Mouse (Mus musculus): ENCODE measurements around the gene Clrn1. TPM values are rescaled to one million over a fixed set of nuclear protein-coding genes. Genes with fewer than 3 reads are reported as not detected.
"Not testable (repeated sequence)": the region's sequence is repeated elsewhere in the genome, so short reads cannot be mapped to it uniquely, and the experiment has no call there.

The Clrn1 gene
- polyA plus RNA-seq, 1 experiment from 2014 or later: 0.13 TPM

DNA sequence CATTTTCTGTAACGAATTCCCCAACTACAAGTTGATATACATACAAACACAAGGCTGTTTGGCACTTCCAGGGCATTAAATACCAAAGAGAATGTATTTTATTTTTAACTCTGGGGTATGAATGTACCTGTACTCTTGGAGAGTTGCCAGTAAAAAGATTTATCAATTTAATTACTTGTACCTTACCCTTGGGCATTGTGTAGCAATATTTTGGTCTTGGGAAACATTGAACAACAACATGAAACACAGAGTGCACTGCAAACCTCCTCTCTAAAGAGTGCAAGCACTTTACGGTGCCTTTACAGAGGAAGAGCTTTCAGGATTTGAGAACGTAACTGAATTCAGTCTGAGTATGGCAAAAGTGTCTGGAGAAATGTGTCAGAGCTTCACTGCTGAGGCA is 9.4 kb upstream of the Clrn1 start:
- Histone ChIP-seq H3K4me1 (replicated peaks; ENCODE audit: control insufficient read depth, insufficient read depth, low read length) (no peaks in the 10 kb centered on the region), H3K9ac (ENCODE audit: low read length) (no peak overlapping the region), H3K27ac (ENCODE audit: low read depth, low read length) (no peak overlapping the region), H3K9me3 (ENCODE audit: control insufficient read depth, low read length) (no peaks in the 10 kb centered on the region), H3K4me3 (ENCODE audit: low read depth, low read length) (no peak overlapping the region), H3K4me2 (ENCODE audit: low read depth, low read length, severe bottlenecking) (no peak overlapping the region), H3K27me3 (ENCODE audit: control insufficient read depth, insufficient read depth, low read length) (no peaks in the 10 kb centered on the region), H3K36me3 (ENCODE audit: control insufficient read depth, insufficient read depth, low read length) (no peaks in the 10 kb centered on the region)
- DNase-seq (ENCODE audit: low spot score): no peak
- WGBS: 89% methylated on average over 3 of the region's 3 CpGs
- ATAC-seq (replicated peaks; ENCODE audit: low FRiP score): no peak

- WGBS: 31% methylated on average over 3 of the region's 3 CpGs
- Histone ChIP-seq H3K36me3 (ENCODE audit: control insufficient read depth, insufficient read depth, low read length) (no peaks in the 10 kb centered on the region), H3K27me3 (ENCODE audit: control insufficient read depth, insufficient read depth, low read length) (no peaks in the 10 kb centered on the region), H3K27ac (ENCODE audit: low read depth, low read length) (no peak overlapping the region), H3K9ac (ENCODE audit: low read length) (no peak overlapping the region), H3K4me1 (replicated peaks; ENCODE audit: control insufficient read depth, insufficient read depth, low read length) (no peaks in the 10 kb centered on the region), H3K9me3 (ENCODE audit: control insufficient read depth, low read length) (no peaks in the 10 kb centered on the region), H3K4me2 (ENCODE audit: low read depth, low read length, severe bottlenecking) (no peak overlapping the region), H3K4me3 (ENCODE audit: low read depth, low read length) (no peak overlapping the region)
- ATAC-seq (replicated peaks; ENCODE audit: low FRiP score) (no peak), DNase-seq (ENCODE audit: low spot score) (no peak)
Observed at GRCm38 (mm10) chr3:58889670-58890069, 4.5 kb upstream of the Clrn1 start.

DNA sequence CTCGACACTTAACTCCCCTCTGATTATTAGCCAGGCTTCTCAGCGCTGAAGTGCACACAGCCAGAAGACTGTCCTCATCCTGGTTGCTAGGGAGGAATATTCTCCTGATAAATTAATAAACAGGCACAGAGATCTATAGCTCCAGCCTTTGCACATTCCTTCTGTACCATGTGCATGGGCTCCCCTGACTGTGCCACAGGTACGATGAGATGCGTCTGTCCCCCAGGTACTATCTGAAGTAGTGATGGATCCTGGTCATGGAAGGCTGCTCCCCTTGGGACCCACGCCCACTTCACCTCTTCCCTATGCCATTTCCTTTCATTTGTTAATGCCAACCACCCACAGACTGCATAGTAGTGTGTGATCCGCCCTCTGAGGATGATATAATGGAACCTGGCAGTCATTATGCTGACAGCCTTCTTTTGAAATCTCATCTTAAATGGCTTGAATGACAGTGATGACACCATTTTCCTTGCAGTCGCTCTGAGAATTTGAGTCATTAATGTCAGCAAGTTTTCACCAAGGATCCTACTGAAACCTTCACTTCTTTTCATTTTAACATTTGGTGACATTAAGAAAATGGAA is 3.1 kb upstream of the Clrn1 start:
- Histone ChIP-seq H3K27ac (ENCODE audit: low read depth, low read length) (no peak overlapping the region), H3K4me2 (ENCODE audit: low read depth, low read length, severe bottlenecking) (no peak overlapping the region), H3K4me3 (ENCODE audit: low read depth, low read length) (no peak overlapping the region), H3K36me3 (ENCODE audit: control insufficient read depth, insufficient read depth, low read length) (no peaks in the 10 kb centered on the region), H3K9me3 (ENCODE audit: control insufficient read depth, low read length) (no peaks in the 10 kb centered on the region), H3K4me1 (replicated peaks; ENCODE audit: control insufficient read depth, insufficient read depth, low read length) (no peaks in the 10 kb centered on the region), H3K27me3 (ENCODE audit: control insufficient read depth, insufficient read depth, low read length) (no peaks in the 10 kb centered on the region), H3K9ac (ENCODE audit: low read length) (no peak overlapping the region)
- DNase-seq (ENCODE audit: low spot score) (no peak), ATAC-seq (replicated peaks; ENCODE audit: low FRiP score) (no peak)
- WGBS: 85% methylated on average over 7 of the region's 7 CpGs

- Histone ChIP-seq H3K9me3 (ENCODE audit: control insufficient read depth, low read length) (no peaks in the 10 kb centered on the region), H3K9ac (ENCODE audit: low read length) (no peak overlapping the region), H3K27ac (ENCODE audit: low read depth, low read length) (no peak overlapping the region), H3K27me3 (ENCODE audit: control insufficient read depth, insufficient read depth, low read length) (no peaks in the 10 kb centered on the region), H3K4me1 (replicated peaks; ENCODE audit: control insufficient read depth, insufficient read depth, low read length) (peaks cover 5% of the 10 kb centered on the region), H3K36me3 (ENCODE audit: control insufficient read depth, insufficient read depth, low read length) (no peaks in the 10 kb centered on the region), H3K4me2 (ENCODE audit: low read depth, low read length, severe bottlenecking) (no peak overlapping the region), H3K4me3 (ENCODE audit: low read depth, low read length) (no peak overlapping the region)
- ATAC-seq (replicated peaks; ENCODE audit: low FRiP score) (no peak), DNase-seq (ENCODE audit: low spot score) (no peak)
- WGBS: 92% methylated on average over 10 of the region's 10 CpGs
Observed at GRCm38 (mm10) chr3:58887719-58888118, 2.6 kb upstream of the Clrn1 start.

GRCm38 (mm10) chr3:58883511-58883907 is 1.6 kb downstream of the Clrn1 start:
- ATAC-seq (replicated peaks; ENCODE audit: low FRiP score) (no peak), DNase-seq (ENCODE audit: low spot score) (no peak)
- Histone ChIP-seq H3K4me3 (ENCODE audit: low read depth, low read length) (no peak overlapping the region), H3K4me1 (replicated peaks; ENCODE audit: control insufficient read depth, insufficient read depth, low read length) (peaks cover 5% of the 10 kb centered on the region), H3K27me3 (ENCODE audit: control insufficient read depth, insufficient read depth, low read length) (no peaks in the 10 kb centered on the region), H3K27ac (ENCODE audit: low read depth, low read length) (no peak overlapping the region), H3K9me3 (ENCODE audit: control insufficient read depth, low read length) (no peaks in the 10 kb centered on the region), H3K9ac (ENCODE audit: low read length) (no peak overlapping the region), H3K36me3 (ENCODE audit: control insufficient read depth, insufficient read depth, low read length) (no peaks in the 10 kb centered on the region), H3K4me2 (ENCODE audit: low read depth, low read length, severe bottlenecking) (no peak overlapping the region)

DNA sequence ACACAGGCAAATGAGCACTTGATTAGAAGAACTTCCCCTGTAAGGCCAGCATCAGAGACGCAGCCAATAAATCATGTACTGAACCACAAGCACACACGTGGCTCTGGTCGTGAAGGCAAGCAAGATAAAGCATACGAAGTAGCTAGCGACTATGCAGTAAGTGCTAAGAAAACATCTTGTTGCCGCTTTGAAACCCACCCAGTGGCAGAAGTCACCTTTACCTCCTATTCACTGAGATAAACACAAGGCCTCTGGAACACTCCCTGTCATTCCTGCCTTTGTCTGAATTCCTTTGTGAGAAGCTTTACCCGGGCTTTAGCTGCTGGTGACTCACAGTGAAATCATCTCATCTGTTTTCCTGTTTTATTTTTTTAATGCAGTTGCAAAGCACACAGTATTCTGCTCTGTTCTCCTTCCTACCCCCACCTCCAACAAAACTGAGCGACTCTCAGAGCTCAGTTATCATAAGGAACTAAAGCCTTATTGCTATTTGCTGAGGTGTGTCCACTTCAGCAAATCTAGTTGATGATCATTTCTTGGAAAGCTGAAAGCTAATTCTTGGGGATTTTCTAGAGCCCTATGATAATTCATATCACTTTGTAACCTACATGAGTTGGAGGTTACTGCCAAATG is 2.1 kb downstream of the Clrn1 start:
- no peaks in the 10 kb centered on the region for H3K9me3 ChIP-seq (ENCODE audit: control insufficient read depth, low read length)
- H3K36me3 ChIP-seq (ENCODE audit: control insufficient read depth, insufficient read depth, low read length): no peaks in the 10 kb centered on the region
- H3K4me3 ChIP-seq (ENCODE audit: low read depth, low read length): no peak overlapping the region
- DNase-seq (ENCODE audit: low spot score): no peak
- ATAC-seq (replicated peaks; ENCODE audit: low FRiP score): no peak
- no peak overlapping the region for H3K9ac ChIP-seq (ENCODE audit: low read length)
- 23% methylated on average over 8 of the region's 8 CpGs for WGBS
- H3K4me2 ChIP-seq (ENCODE audit: low read depth, low read length, severe bottlenecking): no peak overlapping the region
- H3K27ac ChIP-seq (ENCODE audit: low read depth, low read length): no peak overlapping the region
- H3K4me1 ChIP-seq (replicated peaks; ENCODE audit: control insufficient read depth, insufficient read depth, low read length): peaks cover 5% of the 10 kb centered on the region
- H3K27me3 ChIP-seq (ENCODE audit: control insufficient read depth, insufficient read depth, low read length): no peaks in the 10 kb centered on the region

- Histone ChIP-seq H3K9me3 (ENCODE audit: control insufficient read depth, low read length) (no peaks in the 10 kb centered on the region), H3K27ac (ENCODE audit: low read depth, low read length) (no peak overlapping the region), H3K4me3 (ENCODE audit: low read depth, low read length) (no peak overlapping the region), H3K4me2 (ENCODE audit: low read depth, low read length, severe bottlenecking) (no peak overlapping the region), H3K4me1 (replicated peaks; ENCODE audit: control insufficient read depth, insufficient read depth, low read length) (peaks cover 5% of the 10 kb centered on the region), H3K36me3 (ENCODE audit: control insufficient read depth, insufficient read depth, low read length) (no peaks in the 10 kb centered on the region), H3K9ac (ENCODE audit: low read length) (no peak overlapping the region), H3K27me3 (ENCODE audit: control insufficient read depth, insufficient read depth, low read length) (no peaks in the 10 kb centered on the region)
- 21% methylated on average over 1 of the region's 1 CpGs for WGBS
- ATAC-seq (replicated peaks; ENCODE audit: low FRiP score) (0 out of 2 replicates have a peak, but pooled peaks have one; percentile 40), DNase-seq (ENCODE audit: low spot score) (no peak)
Observed at GRCm38 (mm10) chr3:58881016-58881415, 4.1 kb downstream of the Clrn1 start.

GRCm38 (mm10) chr3:58880181-58880580 is 5.0 kb downstream of the Clrn1 start:
- Histone ChIP-seq H3K4me3 (ENCODE audit: low read depth, low read length) (no peak overlapping the region), H3K4me2 (ENCODE audit: low read depth, low read length, severe bottlenecking) (no peak overlapping the region), H3K4me1 (replicated peaks; ENCODE audit: control insufficient read depth, insufficient read depth, low read length) (peaks cover 5% of the 10 kb centered on the region), H3K27ac (ENCODE audit: low read depth, low read length) (no peak overlapping the region), H3K36me3 (ENCODE audit: control insufficient read depth, insufficient read depth, low read length) (no peaks in the 10 kb centered on the region), H3K27me3 (ENCODE audit: control insufficient read depth, insufficient read depth, low read length) (no peaks in the 10 kb centered on the region), H3K9me3 (ENCODE audit: control insufficient read depth, low read length) (no peaks in the 10 kb centered on the region), H3K9ac (ENCODE audit: low read length) (no peak overlapping the region)
- no peak for ATAC-seq (replicated peaks; ENCODE audit: low FRiP score)
- 69% methylated on average over 2 of the region's 2 CpGs for WGBS
- no peak for DNase-seq (ENCODE audit: low spot score)

- not testable (repeated sequence) for DNase-seq (ENCODE audit: low spot score); H3K4me3 ChIP-seq (ENCODE audit: low read depth, low read length); H3K9ac ChIP-seq (ENCODE audit: low read length); H3K4me1 ChIP-seq (replicated peaks; ENCODE audit: control insufficient read depth, insufficient read depth, low read length); H3K27me3 ChIP-seq (ENCODE audit: control insufficient read depth, insufficient read depth, low read length); H3K36me3 ChIP-seq (ENCODE audit: control insufficient read depth, insufficient read depth, low read length); H3K27ac ChIP-seq (ENCODE audit: low read depth, low read length); H3K9me3 ChIP-seq (ENCODE audit: control insufficient read depth, low read length); ATAC-seq (replicated peaks; ENCODE audit: low FRiP score); H3K4me2 ChIP-seq (ENCODE audit: low read depth, low read length, severe bottlenecking)
- 86% methylated on average over 2 of the region's 2 CpGs for WGBS
Observed at GRCm38 (mm10) chr3:58871882-58872281, 13.3 kb downstream of the Clrn1 start.

Measured in forebrain, embryonic 11.5 days (tissue).